Mouse (Mus musculus): ENCODE results near the gene Fam214a.

GRCm38 (mm10) chr9:75077191-75077590, 124.5 kb downstream of the Fam214a start:
- TF ChIP-seq EP300 (IDR thresholded peaks at IDR 0.05; ENCODE audit: low read depth) (no peak), CTCF (IDR thresholded peaks at IDR 0.05; ENCODE audit: low read depth) (no peak)

Measured in heart, postnatal 0 days (tissue).